Mouse (Mus musculus) limb, embryonic 11.5 days (tissue): Measurements from ENCODE around the gene Nlrp9b. TPM values are rescaled to one million over a fixed set of nuclear protein-coding genes. Genes with fewer than 3 reads are reported as not detected.
"Not testable (repeated sequence)": the region's sequence is repeated elsewhere in the genome, so short reads cannot be mapped to it uniquely, and the experiment has no call there.

Source experiments
- ATAC-seq: fragments of 200-750 bp; cut with Nextera tagmentation; 2 replicates; pipeline ENCODE4 v1.8.0; 2017; ENCODE audit warnings: low read depth; ENCODE audit not compliant: insufficient number of reproducible peaks, low FRiP score, low TSS enrichment
- DNase-seq: peaks from one replicate; pipeline ENCODE4 v3.0.0-alpha.2; 2015; ENCODE audit warnings: low spot score
- H3K27ac ChIP-seq: fragments of 300-500 bp; sonication (generic); replicated peaks from 2 replicates; pipeline ENCODE4 v1.5.1; 2014; ENCODE audit warnings: low read depth, mild to moderate bottlenecking, low read length
- H3K27me3 ChIP-seq: fragments of 300-500 bp; sonication (generic); 2 replicates; pipeline ENCODE4 v1.6.1; 2014; ENCODE audit warnings: mild to moderate bottlenecking, low read length, mixed read lengths; ENCODE audit not compliant: control insufficient read depth, insufficient read depth
- H3K36me3 ChIP-seq: fragments of 300-500 bp; sonication (generic); 2 replicates; pipeline ENCODE4 v1.6.1; 2014; ENCODE audit warnings: mild to moderate bottlenecking, low read length, moderate library complexity, mixed read lengths; ENCODE audit not compliant: control insufficient read depth, insufficient read depth
- H3K4me1 ChIP-seq: fragments of 300-500 bp; sonication (generic); 2 replicates; pipeline ENCODE4 v1.6.1; 2014; ENCODE audit warnings: low read length, mixed read lengths; ENCODE audit not compliant: control insufficient read depth, insufficient read depth
- H3K4me2 ChIP-seq: fragments of 300-500 bp; sonication (generic); 2 replicates; pipeline ENCODE4 v1.6.1; 2014; ENCODE audit warnings: low read depth, mild to moderate bottlenecking, moderate library complexity; ENCODE audit not compliant: severe bottlenecking
- H3K4me3 ChIP-seq: fragments of 300-500 bp; sonication (generic); 2 replicates; pipeline ENCODE4 v1.5.1; 2014; ENCODE audit warnings: low read depth, low read length
- H3K9ac ChIP-seq: fragments of 300-500 bp; sonication (generic); 2 replicates; pipeline ENCODE4 v1.6.1; 2014; ENCODE audit warnings: mild to moderate bottlenecking, low read length
- H3K9me3 ChIP-seq: fragments of 300-500 bp; sonication (generic); 2 replicates; pipeline ENCODE4 v1.6.1; 2016; ENCODE audit warnings: low read length; ENCODE audit not compliant: control insufficient read depth
- WGBS: fragments of 180-500 bp; shearing (Covaris S2); extraction: QIAGEN DNeasy Blood & Tissue Kit; methylation state at CpG from one replicate; pipeline ENCODE4 v1.1.7; 2014; 5-methylcytosine and 5-hydroxymethylcytosine counted together
- polyA plus RNA-seq: library from polyadenylated mRNA; unstranded; fragments of >200 nt; fragmentation: Nextera tagmentation; extraction: Ambion mirVana; gene quantifications from 2 replicates; pipeline ENCODE4 v1.2.1, GENCODE M21; 2014

Gene Nlrp9b
- polyA plus RNA-seq, 1 experiment from 2014 or later = 0.08 TPM

DNA sequence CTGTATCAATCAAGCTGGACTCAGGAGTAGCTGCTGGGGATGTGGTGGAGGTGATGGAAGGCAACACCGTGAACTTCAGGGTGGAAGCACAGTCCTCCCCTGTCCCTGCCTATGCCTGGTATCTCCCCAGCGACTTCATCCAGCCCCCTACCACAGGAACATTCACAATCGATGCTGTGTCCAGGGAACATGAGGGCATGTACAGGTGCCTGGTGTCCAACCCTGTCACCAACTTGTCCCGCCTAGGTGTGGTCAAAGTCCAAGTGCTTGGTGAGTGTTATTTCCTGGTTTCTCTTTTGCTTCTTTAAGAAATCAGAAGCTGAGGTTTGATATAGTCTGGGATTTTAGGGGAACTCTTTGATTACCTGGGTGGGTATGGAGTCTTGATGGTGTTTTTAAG lies 19.7 kb upstream of the Nlrp9b start:
- H3K9ac ChIP-seq = no peak overlapping the region
- H3K9me3 ChIP-seq = peaks cover 8% of the 10 kb centered on the region; the same call in 1 of the 2 replicates
- no peaks in the 10 kb centered on the region for H3K4me1 ChIP-seq
- H3K27me3 ChIP-seq = no peaks in the 10 kb centered on the region
- WGBS = 89% methylated on average over 4 of the region's 4 CpGs
- no peak for DNase-seq
- H3K27ac ChIP-seq = no peak overlapping the region
- ATAC-seq = no peak
- H3K36me3 ChIP-seq = no peaks in the 10 kb centered on the region
- H3K4me2 ChIP-seq = no peak overlapping the region
- H3K4me3 ChIP-seq = no peak overlapping the region

DNA sequence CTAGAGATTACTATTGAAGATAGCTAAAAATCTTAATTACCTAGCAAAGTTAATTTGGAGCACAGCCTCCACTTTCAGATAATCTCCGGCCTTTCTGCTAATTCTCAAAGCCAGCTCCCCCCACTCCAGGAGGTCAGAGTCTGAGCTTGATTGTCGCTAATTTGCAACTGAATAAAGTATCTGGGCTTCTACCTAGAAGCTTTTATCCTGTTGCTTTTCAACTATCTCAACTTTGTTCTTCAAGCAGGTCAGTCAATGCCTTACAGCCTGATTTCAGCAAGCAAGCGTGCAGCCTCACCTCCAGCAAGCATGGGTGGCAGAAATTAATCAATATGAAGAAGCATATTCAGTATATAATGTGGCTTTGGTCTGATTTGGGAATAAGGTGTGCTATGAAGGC lies 5.5 kb downstream of the Nlrp9b start:
- ATAC-seq, H3K27ac ChIP-seq: not testable (repeated sequence)
- 70% methylated on average over 3 of the region's 3 CpGs for WGBS

DNA sequence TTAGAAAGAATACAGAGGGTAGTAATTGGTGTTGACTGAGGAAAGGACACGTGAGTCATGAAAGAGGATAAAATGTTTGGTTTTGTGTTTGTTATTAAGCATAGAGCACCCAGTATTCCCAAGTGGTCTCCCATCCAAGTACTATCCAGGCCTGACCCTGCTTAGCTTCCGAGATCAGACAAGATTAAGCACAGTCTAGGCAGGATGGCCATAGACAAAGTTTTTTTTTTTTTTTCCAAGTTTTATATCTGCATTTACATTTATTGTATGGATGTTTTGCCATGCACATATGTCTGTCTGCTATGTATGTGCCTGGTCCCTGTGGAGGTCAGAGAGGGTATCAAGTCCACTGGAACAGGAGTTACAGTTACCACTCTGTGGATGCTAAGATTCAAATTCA lies 18.7 kb downstream of the Nlrp9b start:
- no peak for DNase-seq
- WGBS = 73% methylated on average over 2 of the region's 2 CpGs
- no peak for ATAC-seq

More for the DNA sequence above, 5.5 kb downstream of the Nlrp9b start:
- not testable (repeated sequence) for H3K9me3 ChIP-seq, H3K27me3 ChIP-seq, H3K36me3 ChIP-seq, H3K9ac ChIP-seq, DNase-seq, H3K4me1 ChIP-seq, H3K4me3 ChIP-seq, H3K4me2 ChIP-seq

DNA sequence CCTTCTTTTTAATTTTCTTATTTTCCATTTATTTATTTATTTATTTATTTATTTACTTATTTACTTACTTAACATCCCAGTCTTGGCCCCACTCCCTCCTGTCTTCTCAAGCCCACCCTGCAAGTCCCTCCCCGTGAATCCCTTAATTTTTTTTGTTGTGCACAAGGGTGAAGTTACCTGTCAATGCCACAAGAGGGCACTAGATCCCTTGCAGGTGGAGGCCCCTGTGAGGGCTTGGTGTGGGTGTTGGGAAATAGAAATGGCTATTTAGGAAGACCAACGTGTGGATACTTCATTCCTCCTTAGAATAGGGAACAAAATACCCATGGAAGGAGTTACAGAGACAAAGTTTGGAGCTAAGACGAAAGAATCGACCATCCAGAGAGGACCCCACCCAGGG lies 72.8 kb downstream of the Nlrp9b start:
- not testable (repeated sequence) for H3K4me2 ChIP-seq, H3K9me3 ChIP-seq, H3K36me3 ChIP-seq, ATAC-seq, H3K27ac ChIP-seq, H3K27me3 ChIP-seq, DNase-seq, H3K4me1 ChIP-seq, H3K4me3 ChIP-seq, H3K9ac ChIP-seq
- 66% methylated on average over 4 of the region's 4 CpGs for WGBS

More for the DNA sequence above, 18.7 kb downstream of the Nlrp9b start:
- peaks cover 2% of the 10 kb centered on the region; the same call in 1 of the 2 replicates for H3K9me3 ChIP-seq
- H3K27ac ChIP-seq = no peak overlapping the region
- no peaks in the 10 kb centered on the region for H3K36me3 ChIP-seq
- H3K9ac ChIP-seq = no peak overlapping the region
- H3K4me3 ChIP-seq = no peak overlapping the region
- no peak overlapping the region for H3K4me2 ChIP-seq
- no peaks in the 10 kb centered on the region for H3K27me3 ChIP-seq
- no peaks in the 10 kb centered on the region for H3K4me1 ChIP-seq

DNA sequence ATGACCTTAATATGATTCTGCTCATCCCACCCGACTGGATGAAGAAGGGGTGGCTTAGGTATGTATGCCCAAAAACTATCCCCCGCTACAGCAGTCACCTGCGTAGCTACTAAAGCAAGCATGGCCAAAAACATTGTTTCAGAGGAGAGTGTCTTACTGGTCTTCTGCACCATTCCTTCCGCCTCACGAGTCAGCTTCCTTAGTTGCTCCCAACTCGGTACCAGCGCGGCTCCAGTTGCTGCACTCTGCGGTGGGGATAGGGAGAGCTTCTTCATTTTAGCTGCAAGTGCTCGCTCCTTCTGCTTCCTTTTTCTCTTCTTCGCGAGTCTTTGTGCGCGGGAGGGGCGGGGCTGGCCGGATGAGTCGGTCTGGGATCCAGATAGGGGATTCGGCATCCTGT lies 86.9 kb downstream of the Nlrp9b start:
- H3K9me3 ChIP-seq, ATAC-seq, DNase-seq, H3K9ac ChIP-seq, H3K36me3 ChIP-seq, H3K27ac ChIP-seq, H3K4me2 ChIP-seq, H3K27me3 ChIP-seq, H3K4me1 ChIP-seq, H3K4me3 ChIP-seq: not testable (repeated sequence)
- WGBS = 76% methylated on average over 18 of the region's 18 CpGs

DNA sequence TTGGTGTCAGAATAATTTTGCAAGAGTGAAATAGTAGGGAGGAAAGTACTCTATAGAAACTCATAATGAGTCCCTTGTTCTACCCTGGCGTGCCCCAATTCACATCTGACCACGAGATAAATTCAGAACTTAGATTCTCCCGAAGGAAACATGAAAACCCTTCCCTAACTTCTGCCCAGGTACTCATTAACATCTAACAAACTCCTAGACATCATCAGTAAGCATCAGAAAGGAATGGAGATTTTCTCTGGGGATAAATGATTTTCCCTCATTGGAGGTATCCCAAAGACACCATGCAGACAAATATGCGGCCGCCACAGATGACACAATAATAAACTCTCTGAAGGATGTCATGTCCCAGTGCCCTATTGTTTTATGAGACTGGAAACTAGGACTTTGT lies 108.1 kb downstream of the Nlrp9b start, which contains the start of gene Vmn1r91:
Gene Vmn1r91 (plus strand): TSS at position 301 of the 400 bp plus-strand sequence.
- not testable (repeated sequence) for H3K4me3 ChIP-seq, H3K9ac ChIP-seq, H3K36me3 ChIP-seq, ATAC-seq, H3K4me1 ChIP-seq, H3K27ac ChIP-seq, DNase-seq, H3K9me3 ChIP-seq, H3K4me2 ChIP-seq, H3K27me3 ChIP-seq
- 86% methylated on average over 5 of the region's 5 CpGs for WGBS

DNA sequence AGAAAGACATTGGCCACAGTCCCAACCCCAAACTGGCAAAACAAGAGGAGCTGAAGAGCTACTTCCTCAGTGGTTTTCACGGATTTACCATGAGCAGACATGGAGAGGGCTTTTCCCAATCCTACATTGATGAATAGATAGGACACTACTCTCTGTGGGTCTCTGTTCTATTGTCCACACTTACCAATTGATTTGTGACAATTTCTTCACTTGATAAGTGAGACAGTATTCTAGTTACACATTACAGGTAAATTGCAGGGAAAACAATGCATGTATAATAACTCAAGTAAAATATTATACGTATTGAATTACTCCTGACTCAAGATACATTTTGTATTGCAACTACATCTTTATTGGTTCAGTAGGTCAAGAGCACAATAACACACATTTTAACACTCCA lies 131.2 kb downstream of the Nlrp9b start, which contains the start of gene Gm16442:
Gene Gm16442 (minus strand): TSS at position 101 of the 400 bp plus-strand sequence.
- not testable (repeated sequence) for H3K27me3 ChIP-seq, H3K4me3 ChIP-seq, ATAC-seq, DNase-seq, H3K4me1 ChIP-seq, H3K9ac ChIP-seq, H3K9me3 ChIP-seq, H3K27ac ChIP-seq, H3K4me2 ChIP-seq, H3K36me3 ChIP-seq
- no CpG with 5 or more reads among the region's 2 CpGs for WGBS

Other genes starting within 250 kb of the Nlrp9b start
- gene Nectin2, start 241.0 kb upstream of the Nlrp9b start, polyA plus RNA-seq = 59.3 and 63.2 TPM in 2 replicates
- gene Bcam, start 220.4 kb upstream of the Nlrp9b start, polyA plus RNA-seq = 43.0 and 44.1 TPM in 2 replicates
- gene Cblc, start 194.7 kb upstream of the Nlrp9b start, polyA plus RNA-seq = 0.75 and 1.3 TPM in 2 replicates
- 0.71 and 1.2 TPM in 2 replicates for gene Bcl3, start 168.7 kb upstream of the Nlrp9b start, polyA plus RNA-seq
- not detected in 2 replicates for gene Gm19345, start 139.5 kb upstream of the Nlrp9b start, polyA plus RNA-seq
- gene Ceacam16, start 130.2 kb upstream of the Nlrp9b start, polyA plus RNA-seq = not detected in 2 replicates
- not detected in 2 replicates for gene Ceacam19, start 103.5 kb upstream of the Nlrp9b start, polyA plus RNA-seq
- gene Pvr, start 70.3 kb upstream of the Nlrp9b start, polyA plus RNA-seq = 3.9 and 4.7 TPM in 2 replicates
- gene Igsf23, start 40.7 kb upstream of the Nlrp9b start, polyA plus RNA-seq = 0.14 and 0.48 TPM in 2 replicates
- not detected in 2 replicates for gene Ceacam20, start 26.1 kb upstream of the Nlrp9b start, polyA plus RNA-seq
- not detected in 2 replicates for gene Vmn1r91, start 108.2 kb downstream of the Nlrp9b start, polyA plus RNA-seq
- gene Gm16442, start 131.1 kb downstream of the Nlrp9b start, polyA plus RNA-seq = not detected in 2 replicates
- gene Vmn1r93, start 147.6 kb downstream of the Nlrp9b start, polyA plus RNA-seq = not detected in 2 replicates
- not detected in 2 replicates for gene Vmn1r94, start 176.9 kb downstream of the Nlrp9b start, polyA plus RNA-seq
- gene Vmn1r95, start 202.2 kb downstream of the Nlrp9b start, polyA plus RNA-seq = not detected in 2 replicates
- gene Gm6164, start 214.1 kb downstream of the Nlrp9b start, polyA plus RNA-seq = not detected in 2 replicates
- gene Gm4498, start 242.4 kb downstream of the Nlrp9b start, polyA plus RNA-seq = not detected in 2 replicates